Mouse (Mus musculus): ENCODE results near the gene Tmx2.

DNA sequence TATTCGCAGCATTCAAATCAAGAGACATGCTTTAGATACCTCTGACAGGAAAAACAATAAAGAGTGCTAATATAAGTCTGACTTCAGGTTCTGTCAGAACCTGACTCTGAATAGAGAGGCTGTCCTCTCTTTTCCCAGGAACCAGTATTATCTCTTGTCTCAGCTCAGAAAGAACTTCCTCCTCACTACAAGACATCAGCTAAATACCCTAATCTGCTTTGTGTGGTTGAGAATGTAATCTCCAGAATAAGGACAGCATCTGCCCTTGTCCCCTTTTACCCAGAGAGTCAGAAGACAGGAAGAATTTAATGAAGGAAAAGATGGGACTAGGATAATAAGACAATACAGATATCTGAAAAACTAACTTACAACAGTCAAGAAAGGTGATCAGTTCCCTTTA, 24.6 kb upstream of the Tmx2 start:
- no peak for TF ChIP-seq CTCF (IDR thresholded peaks at IDR 0.05; ENCODE audit: control insufficient read depth, insufficient read depth, insufficient read length)
- TF ChIP-seq MYOD1 (IDR thresholded peaks at IDR 0.05; ENCODE audit: control insufficient read depth, insufficient read length, low read depth): no peak
- TF ChIP-seq FOSL1 (IDR thresholded peaks at IDR 0.05; ENCODE audit: insufficient read depth, low read length, poor library complexity, severe bottlenecking): no peak
- TF ChIP-seq MYOG (IDR thresholded peaks at IDR 0.05; ENCODE audit: control insufficient read depth, extremely low read depth, insufficient read length): no peak

All from C2C12 (cell line).